Mouse (Mus musculus) intestine, embryonic 16.5 days (tissue): ENCODE measurements around the gene Srgap2. TPM values are rescaled to one million over a fixed set of nuclear protein-coding genes. Genes with fewer than 3 reads are reported as not detected.

Source experiments
- ATAC-seq: fragments of 200-750 bp; cut with Nextera tagmentation; 2 replicates; pipeline ENCODE4 v1.8.0; 2017; ENCODE audit warnings: moderate TSS enrichment, moderate library complexity
- H3K27ac ChIP-seq: fragments of 300-500 bp; sonication (generic); 2 replicates; pipeline ENCODE4 v1.5.1; 2014; ENCODE audit warnings: mild to moderate bottlenecking, low read length
- H3K27me3 ChIP-seq: fragments of 300-500 bp; sonication (generic); replicated peaks from 2 replicates; pipeline ENCODE4 v1.6.1; 2014; ENCODE audit warnings: low read length, control low read depth, mixed read lengths; ENCODE audit not compliant: control insufficient read depth, insufficient read depth
- H3K36me3 ChIP-seq: fragments of 300-500 bp; sonication (generic); 2 replicates; pipeline ENCODE4 v1.6.1; 2014; ENCODE audit warnings: low read length, control low read depth; ENCODE audit not compliant: control insufficient read depth, insufficient read depth
- H3K4me1 ChIP-seq: fragments of 300-500 bp; sonication (generic); 2 replicates; pipeline ENCODE4 v1.6.1; 2014; ENCODE audit warnings: low read length, control low read depth, mixed read lengths; ENCODE audit not compliant: control insufficient read depth, insufficient read depth
- H3K4me2 ChIP-seq: fragments of 300-500 bp; sonication (generic); 2 replicates; pipeline ENCODE4 v1.6.1; 2014; ENCODE audit warnings: low read depth, low read length, control low read depth
- H3K4me3 ChIP-seq: fragments of 300-500 bp; sonication (generic); 2 replicates; pipeline ENCODE4 v1.5.1; 2014; ENCODE audit warnings: mild to moderate bottlenecking, low read length
- H3K9ac ChIP-seq: fragments of 300-500 bp; sonication (generic); 2 replicates; pipeline ENCODE4 v1.6.1; 2014; ENCODE audit warnings: low read depth, low read length
- H3K9me3 ChIP-seq: fragments of 300-500 bp; sonication (generic); 2 replicates; pipeline ENCODE4 v1.6.1; 2016; ENCODE audit warnings: low read length, control low read depth; ENCODE audit not compliant: control insufficient read depth
- WGBS: fragments of 180-500 bp; shearing (Covaris S2); extraction: QIAGEN DNeasy Blood & Tissue Kit; methylation state at CpG from one replicate; pipeline ENCODE4 v1.1.7; 2014; 5-methylcytosine and 5-hydroxymethylcytosine counted together
- polyA plus RNA-seq: library from polyadenylated mRNA; unstranded; fragments of >200 nt; fragmentation: Nextera tagmentation; extraction: Ambion mirVana; gene quantifications from 2 replicates; pipeline ENCODE4 v1.2.1, GENCODE M21; 2015

Srgap2 gene
- polyA plus RNA-seq, 1 experiment from 2014 or later: 7.8 TPM

- Histone ChIP-seq H3K27ac (peak overlapping the region; percentile 28; the same call in 1 of the 2 replicates), H3K9me3 (no peaks in the 10 kb centered on the region), H3K4me3 (no peak overlapping the region), H3K27me3 (no peaks in the 10 kb centered on the region), H3K4me2 (no peak overlapping the region), H3K4me1 (0 out of 2 replicates have a peak, but pooled peaks cover 10% of the 10 kb centered on the region), H3K36me3 (no peaks in the 10 kb centered on the region), H3K9ac (no peak overlapping the region)
- ATAC-seq: 0 out of 2 replicates have a peak, but pooled peaks have one; percentile 56
- 49% methylated on average over 5 of the region's 5 CpGs for WGBS
Measured at GRCm38 (mm10) chr1:131431456-131432246, 95.5 kb downstream of the Srgap2 start.

GRCm38 (mm10) chr1:131427140-131427821 lies 99.9 kb downstream of the Srgap2 start:
- no peak overlapping the region for H3K27ac ChIP-seq
- no peak overlapping the region for H3K4me3 ChIP-seq
- H3K27me3 ChIP-seq: no peaks in the 10 kb centered on the region
- 21% methylated on average over 5 of the region's 5 CpGs for WGBS
- H3K9ac ChIP-seq: no peak overlapping the region
- H3K36me3 ChIP-seq: no peaks in the 10 kb centered on the region
- 0 out of 2 replicates have a peak, but pooled peaks cover 9% of the 10 kb centered on the region for H3K4me1 ChIP-seq
- ATAC-seq: peak; percentile 64; the same call in 1 of the 2 replicates
- no peaks in the 10 kb centered on the region for H3K9me3 ChIP-seq
- no peak overlapping the region for H3K4me2 ChIP-seq

- no peaks in the 10 kb centered on the region for H3K36me3 ChIP-seq
- 85% methylated on average over 3 of the region's 3 CpGs for WGBS
- no peak overlapping the region for H3K9ac ChIP-seq
- no peak overlapping the region for H3K4me2 ChIP-seq
- H3K4me1 ChIP-seq: 0 out of 2 replicates have a peak, but pooled peaks cover 6% of the 10 kb centered on the region
- H3K27me3 ChIP-seq: no peaks in the 10 kb centered on the region
- no peak overlapping the region for H3K4me3 ChIP-seq
- H3K27ac ChIP-seq: no peak overlapping the region
- no peaks in the 10 kb centered on the region for H3K9me3 ChIP-seq
- ATAC-seq: no peak
Measured at GRCm38 (mm10) chr1:131423061-131423460, 104.1 kb downstream of the Srgap2 start.

GRCm38 (mm10) chr1:131421113-131421512 lies 106.0 kb downstream of the Srgap2 start:
- H3K9ac ChIP-seq: no peak overlapping the region
- no peaks in the 10 kb centered on the region for H3K36me3 ChIP-seq
- no peaks in the 10 kb centered on the region for H3K4me1 ChIP-seq
- no peaks in the 10 kb centered on the region for H3K9me3 ChIP-seq
- H3K27ac ChIP-seq: no peak overlapping the region
- H3K4me2 ChIP-seq: no peak overlapping the region
- no peak for ATAC-seq
- no peaks in the 10 kb centered on the region for H3K27me3 ChIP-seq
- H3K4me3 ChIP-seq: no peak overlapping the region

GRCm38 (mm10) chr1:131420660-131421059 lies 106.5 kb downstream of the Srgap2 start:
- H3K9me3 ChIP-seq: no peaks in the 10 kb centered on the region
- 68% methylated on average over 4 of the region's 4 CpGs for WGBS
- H3K4me1 ChIP-seq: no peaks in the 10 kb centered on the region
- no peak overlapping the region for H3K4me3 ChIP-seq
- ATAC-seq: no peak
- H3K27me3 ChIP-seq: no peaks in the 10 kb centered on the region
- H3K27ac ChIP-seq: no peak overlapping the region
- no peak overlapping the region for H3K9ac ChIP-seq
- H3K4me2 ChIP-seq: no peak overlapping the region
- no peaks in the 10 kb centered on the region for H3K36me3 ChIP-seq

GRCm38 (mm10) chr1:131419307-131419706 lies 107.8 kb downstream of the Srgap2 start:
- no peaks in the 10 kb centered on the region for H3K4me1 ChIP-seq
- H3K36me3 ChIP-seq: no peaks in the 10 kb centered on the region
- WGBS: 32% methylated on average over 3 of the region's 3 CpGs
- H3K27me3 ChIP-seq: no peaks in the 10 kb centered on the region
- no peak overlapping the region for H3K9ac ChIP-seq
- no peak overlapping the region for H3K4me2 ChIP-seq
- no peak for ATAC-seq
- no peak overlapping the region for H3K4me3 ChIP-seq
- no peak overlapping the region for H3K27ac ChIP-seq
- no peaks in the 10 kb centered on the region for H3K9me3 ChIP-seq

- Histone ChIP-seq H3K27ac (no peak overlapping the region), H3K4me2 (no peak overlapping the region), H3K9ac (no peak overlapping the region), H3K4me3 (no peak overlapping the region), H3K4me1 (no peaks in the 10 kb centered on the region), H3K9me3 (no peaks in the 10 kb centered on the region), H3K27me3 (no peaks in the 10 kb centered on the region), H3K36me3 (no peaks in the 10 kb centered on the region)
- 74% methylated on average over 5 of the region's 5 CpGs for WGBS
- ATAC-seq: no peak
Measured at GRCm38 (mm10) chr1:131417821-131418660, 109.1 kb downstream of the Srgap2 start.

- no peaks in the 10 kb centered on the region for H3K9me3 ChIP-seq
- no peak overlapping the region for H3K27ac ChIP-seq
- no peak for ATAC-seq
- no peak overlapping the region for H3K4me3 ChIP-seq
- no peak overlapping the region for H3K9ac ChIP-seq
- H3K4me1 ChIP-seq: no peaks in the 10 kb centered on the region
- no peak overlapping the region for H3K4me2 ChIP-seq
- WGBS: 67% methylated on average over 5 of the region's 5 CpGs
- no peaks in the 10 kb centered on the region for H3K27me3 ChIP-seq
- no peaks in the 10 kb centered on the region for H3K36me3 ChIP-seq
Measured at GRCm38 (mm10) chr1:131417059-131417750, 109.9 kb downstream of the Srgap2 start.
